Mouse (Mus musculus): ENCODE measurements around the gene Mgat3. TPM values are rescaled to one million over a fixed set of nuclear protein-coding genes. Genes with fewer than 3 reads are reported as not detected.
A peak's percentile ranks its signal among the peaks of the same experiment; 100 is the strongest.

Mgat3 gene
- 7.2 and 7.9 TPM in 2 replicates for polyA plus RNA-seq (2016; fragmentation: Nextera tagmentation; extraction: Ambion mirVana)

DNA sequence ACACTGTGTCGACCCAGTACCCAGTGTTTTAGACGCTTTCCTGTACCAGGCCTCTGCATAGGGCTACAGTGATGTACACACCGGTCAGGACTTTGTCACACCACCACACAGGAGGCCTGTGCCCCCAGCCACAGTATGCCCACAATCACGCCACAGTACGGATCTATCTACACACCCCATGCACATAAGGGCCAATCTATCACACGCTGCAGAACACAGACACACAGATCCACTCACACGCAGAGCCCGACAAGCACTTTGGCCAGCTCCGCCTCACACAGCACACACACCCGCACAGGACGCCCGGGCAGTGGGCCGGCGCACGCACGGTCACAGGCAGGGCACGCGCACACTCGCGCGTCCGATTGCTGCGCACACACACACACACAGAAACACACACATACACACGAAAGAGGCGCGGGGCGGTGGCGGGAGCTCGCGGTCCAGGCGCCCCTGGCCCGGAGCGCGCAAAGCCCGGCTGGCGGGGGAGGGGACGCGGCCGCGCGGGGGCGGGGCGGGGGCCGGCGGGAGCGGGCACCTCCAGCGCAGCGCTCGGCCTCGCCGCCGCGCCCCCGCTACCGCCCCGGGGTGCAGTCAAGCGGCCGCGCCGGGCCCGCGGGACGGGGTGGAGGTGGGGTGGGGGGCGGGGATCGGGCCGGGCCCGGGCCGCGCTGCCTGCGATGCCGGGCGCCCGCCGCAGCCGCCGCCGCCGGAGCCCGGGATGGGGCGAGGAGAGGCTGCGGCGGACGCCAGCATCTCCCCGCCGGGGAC, at the start of gene Mgat3:
Gene Mgat3, plus strand, starts transcription at position 721 of the 771 bp plus-strand sequence.
- peak; percentile 44 for ATAC-seq (ENCODE audit: insufficient number of reproducible peaks, insufficient read depth, low FRiP score, low TSS enrichment, low read depth)
- no peaks in the 10 kb centered on the region for H3K9me3 ChIP-seq
- H3K27ac ChIP-seq = peak within 1 kb of the TSS; percentile 89
- no peaks in the 10 kb centered on the region for H3K27me3 ChIP-seq
- H3K9ac ChIP-seq (replicated peaks) = peak within 1 kb of the TSS; percentile 97
- H3K4me1 ChIP-seq (replicated peaks) = peaks cover 35% of the 10 kb centered on the region
- H3K36me3 ChIP-seq = no peaks in the 10 kb centered on the region
- peak within 1 kb of the TSS; percentile 87 for H3K4me2 ChIP-seq
- H3K4me3 ChIP-seq (replicated peaks) = peak within 1 kb of the TSS; percentile 97
- WGBS = 6% methylated on average over 32 of the region's 85 CpGs

DNA sequence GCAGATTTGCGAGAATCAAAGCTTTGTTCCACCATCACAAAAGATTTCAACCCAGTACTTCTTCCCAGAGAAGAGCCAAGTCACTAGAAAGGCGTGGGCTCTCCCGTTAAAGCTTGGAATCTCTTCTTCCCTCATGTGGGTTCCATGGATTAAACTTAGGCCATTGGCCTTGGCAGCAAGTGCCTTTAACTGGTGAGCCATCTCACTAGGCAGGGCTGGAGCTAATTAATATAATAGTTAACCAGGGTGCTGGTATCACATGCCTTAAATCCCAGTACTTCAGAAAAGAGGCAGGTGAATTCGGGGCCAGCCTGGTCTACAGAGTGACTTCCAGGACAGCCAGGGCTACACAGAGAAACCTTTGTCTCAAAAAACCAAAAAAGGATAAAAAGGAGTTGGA, 48.9 kb upstream of the Mgat3 start:
- no peaks in the 10 kb centered on the region for H3K27me3 ChIP-seq
- no peak overlapping the region for H3K4me3 ChIP-seq (replicated peaks)
- no peak overlapping the region for H3K27ac ChIP-seq
- ATAC-seq (ENCODE audit: insufficient number of reproducible peaks, insufficient read depth, low FRiP score, low TSS enrichment, low read depth) = no peak
- no peaks in the 10 kb centered on the region for H3K9me3 ChIP-seq
- no peaks in the 10 kb centered on the region for H3K36me3 ChIP-seq
- no peak overlapping the region for H3K4me2 ChIP-seq
- no peak overlapping the region for H3K9ac ChIP-seq (replicated peaks)
- WGBS = 74% methylated on average over 4 of the region's 4 CpGs
- H3K4me1 ChIP-seq (replicated peaks) = peaks cover 4% of the 10 kb centered on the region; the same call in 1 of the 2 replicates

DNA sequence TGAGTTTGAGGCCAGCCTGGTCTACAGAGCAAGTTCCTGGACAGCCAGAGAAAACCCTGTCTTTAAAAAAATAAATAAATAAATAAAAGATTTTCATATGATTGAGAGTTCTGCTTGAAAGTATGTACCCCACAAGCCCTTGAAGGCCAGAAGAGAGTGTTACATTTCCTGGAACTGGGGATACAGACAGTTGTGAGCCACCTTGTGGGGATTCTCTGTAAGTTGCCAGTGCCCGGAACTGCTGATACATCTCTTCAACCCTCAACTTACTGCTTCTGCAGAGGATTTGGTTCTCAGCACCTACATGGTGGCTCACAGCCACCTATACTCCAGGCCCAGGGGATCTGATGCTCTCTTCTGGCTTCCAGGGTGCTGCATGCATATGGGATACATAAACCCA, 46.3 kb upstream of the Mgat3 start:
- no peak overlapping the region for H3K9ac ChIP-seq (replicated peaks)
- H3K36me3 ChIP-seq = no peaks in the 10 kb centered on the region
- no peak for ATAC-seq (ENCODE audit: insufficient number of reproducible peaks, insufficient read depth, low FRiP score, low TSS enrichment, low read depth)
- no peak overlapping the region for H3K27ac ChIP-seq
- peaks cover 4% of the 10 kb centered on the region; the same call in 1 of the 2 replicates for H3K4me1 ChIP-seq (replicated peaks)
- no peak overlapping the region for H3K4me2 ChIP-seq
- H3K27me3 ChIP-seq = no peaks in the 10 kb centered on the region
- WGBS = 72% methylated on average over 1 of the region's 1 CpGs
- no peaks in the 10 kb centered on the region for H3K9me3 ChIP-seq
- no peak overlapping the region for H3K4me3 ChIP-seq (replicated peaks)

DNA sequence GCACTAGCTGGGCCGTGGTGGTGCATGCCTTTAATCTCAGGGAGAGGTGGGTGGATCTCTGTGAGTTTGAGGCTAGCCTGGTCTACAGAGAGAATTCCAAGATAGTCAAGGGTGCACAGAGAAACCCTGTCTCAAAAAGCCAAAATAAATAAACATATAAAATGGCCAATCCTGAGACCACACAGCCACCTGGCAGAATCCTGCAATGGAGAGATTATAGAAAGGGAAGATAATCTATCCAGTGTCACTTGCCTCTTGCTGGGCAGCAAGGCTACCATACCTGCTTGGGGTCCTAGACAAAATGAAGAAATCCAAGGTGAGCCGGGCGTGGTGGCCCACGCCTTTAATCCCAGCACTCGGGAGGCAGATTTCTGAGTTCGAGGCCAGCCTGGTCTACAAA, 43.5 kb upstream of the Mgat3 start:
- H3K4me1 ChIP-seq (replicated peaks) = peaks cover 16% of the 10 kb centered on the region
- no peaks in the 10 kb centered on the region for H3K27me3 ChIP-seq
- H3K9me3 ChIP-seq = no peaks in the 10 kb centered on the region
- no peak overlapping the region for H3K9ac ChIP-seq (replicated peaks)
- H3K4me2 ChIP-seq = no peak overlapping the region
- no peak for ATAC-seq (ENCODE audit: insufficient number of reproducible peaks, insufficient read depth, low FRiP score, low TSS enrichment, low read depth)
- no peak overlapping the region for H3K4me3 ChIP-seq (replicated peaks)
- no peak overlapping the region for H3K27ac ChIP-seq
- H3K36me3 ChIP-seq = no peaks in the 10 kb centered on the region
- 86% methylated on average over 6 of the region's 6 CpGs for WGBS

DNA sequence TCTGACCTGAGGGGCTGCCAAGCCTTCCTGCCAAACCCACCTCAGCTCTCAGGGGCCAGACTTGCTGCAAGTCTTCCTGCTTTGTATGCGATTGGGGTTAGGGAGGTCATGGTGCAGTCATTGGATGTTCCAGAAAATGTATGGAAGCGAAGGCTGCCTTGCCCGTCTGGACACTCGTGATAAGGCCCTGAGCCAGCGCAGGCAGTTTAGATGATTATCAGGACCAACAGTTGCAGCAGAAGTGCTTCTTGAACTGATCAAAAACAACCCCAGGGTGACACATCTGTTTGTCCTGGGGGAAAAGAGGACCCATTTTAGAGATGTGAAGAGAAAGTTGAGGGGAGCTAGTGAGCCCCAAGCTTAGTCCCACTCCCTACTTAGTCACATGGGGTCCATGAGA, 42.8 kb upstream of the Mgat3 start:
- H3K9ac ChIP-seq (replicated peaks) = no peak overlapping the region
- no peaks in the 10 kb centered on the region for H3K9me3 ChIP-seq
- no peak for ATAC-seq (ENCODE audit: insufficient number of reproducible peaks, insufficient read depth, low FRiP score, low TSS enrichment, low read depth)
- no peaks in the 10 kb centered on the region for H3K27me3 ChIP-seq
- no peaks in the 10 kb centered on the region for H3K36me3 ChIP-seq
- H3K4me1 ChIP-seq (replicated peaks) = peaks cover 12% of the 10 kb centered on the region
- no peak overlapping the region for H3K27ac ChIP-seq
- 75% methylated on average over 5 of the region's 5 CpGs for WGBS
- no peak overlapping the region for H3K4me2 ChIP-seq
- no peak overlapping the region for H3K4me3 ChIP-seq (replicated peaks)

- ATAC-seq (ENCODE audit: insufficient number of reproducible peaks, insufficient read depth, low FRiP score, low TSS enrichment, low read depth) = no peak
- Histone ChIP-seq H3K27ac (no peak overlapping the region), H3K9ac (replicated peaks) (no peak overlapping the region), H3K4me1 (replicated peaks) (peaks cover 12% of the 10 kb centered on the region), H3K4me3 (replicated peaks) (no peak overlapping the region), H3K4me2 (no peak overlapping the region), H3K36me3 (peaks cover 6% of the 10 kb centered on the region), H3K27me3 (no peaks in the 10 kb centered on the region), H3K9me3 (no peaks in the 10 kb centered on the region)
- WGBS = 83% methylated on average over 6 of the region's 6 CpGs
Observed at GRCm38 (mm10) chr15:80131421-80131820, 42.1 kb upstream of the Mgat3 start.

GRCm38 (mm10) chr15:80132452-80132851, 41.1 kb upstream of the Mgat3 start:
- Histone ChIP-seq H3K27me3 (no peaks in the 10 kb centered on the region), H3K4me1 (replicated peaks) (peaks cover 12% of the 10 kb centered on the region), H3K9me3 (0 out of 2 replicates have a peak, but pooled peaks cover 3% of the 10 kb centered on the region), H3K36me3 (peaks cover 16% of the 10 kb centered on the region), H3K4me2 (peak overlapping the region; percentile 84), H3K4me3 (replicated peaks) (peak overlapping the region; percentile 72), H3K9ac (replicated peaks) (no peak overlapping the region), H3K27ac (peak overlapping the region; percentile 100; the same call in 1 of the 2 replicates)
- WGBS = 76% methylated on average over 9 of the region's 9 CpGs
- ATAC-seq (ENCODE audit: insufficient number of reproducible peaks, insufficient read depth, low FRiP score, low TSS enrichment, low read depth) = no peak

DNA sequence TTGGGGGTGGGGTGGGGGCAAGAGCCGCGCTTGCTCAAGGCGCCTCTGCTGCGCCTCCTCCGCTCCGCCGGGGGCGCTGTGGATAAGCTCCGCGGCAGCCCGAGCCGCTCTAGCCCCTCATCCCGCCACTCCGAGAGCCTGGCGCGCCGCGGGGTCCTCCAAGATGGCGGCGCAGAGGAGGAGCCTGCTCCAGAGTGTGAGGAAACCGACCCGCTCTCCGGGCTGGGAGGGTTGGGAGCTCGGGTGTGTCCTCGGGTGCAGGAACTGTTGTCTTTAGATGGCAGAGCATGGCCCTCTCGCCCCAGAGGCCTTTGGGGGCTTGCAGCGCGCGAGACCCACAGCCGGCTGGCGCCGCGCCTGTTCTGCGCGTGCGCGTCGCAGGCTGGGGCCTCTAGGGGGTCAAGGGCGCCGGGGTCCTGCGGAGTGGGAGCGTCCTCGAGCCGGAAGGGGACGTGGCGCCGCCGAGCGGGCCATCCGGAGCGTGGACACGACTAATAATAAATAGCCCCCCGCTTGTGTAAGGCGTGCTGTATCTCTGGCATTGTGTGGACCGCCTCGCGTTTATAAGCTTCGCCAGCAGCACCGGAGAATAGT, 40.4 kb upstream of the Mgat3 start, which contains the start of gene Tab1:
Gene Tab1, plus strand, starts transcription at position 135 of the 594 bp plus-strand sequence.
- Histone ChIP-seq H3K27me3 (no peaks in the 10 kb centered on the region), H3K9me3 (0 out of 2 replicates have a peak, but pooled peaks cover 3% of the 10 kb centered on the region), H3K27ac (peak within 1 kb of the TSS; percentile 100), H3K36me3 (peaks cover 18% of the 10 kb centered on the region), H3K9ac (replicated peaks) (peak within 1 kb of the TSS; percentile 89), H3K4me3 (replicated peaks) (peak within 1 kb of the TSS; percentile 72), H3K4me1 (replicated peaks) (peaks cover 12% of the 10 kb centered on the region), H3K4me2 (peak within 1 kb of the TSS; percentile 84)
- WGBS = under 1% methylated on average over 59 of the region's 59 CpGs
- ATAC-seq (ENCODE audit: insufficient number of reproducible peaks, insufficient read depth, low FRiP score, low TSS enrichment, low read depth) = peak; percentile 95

DNA sequence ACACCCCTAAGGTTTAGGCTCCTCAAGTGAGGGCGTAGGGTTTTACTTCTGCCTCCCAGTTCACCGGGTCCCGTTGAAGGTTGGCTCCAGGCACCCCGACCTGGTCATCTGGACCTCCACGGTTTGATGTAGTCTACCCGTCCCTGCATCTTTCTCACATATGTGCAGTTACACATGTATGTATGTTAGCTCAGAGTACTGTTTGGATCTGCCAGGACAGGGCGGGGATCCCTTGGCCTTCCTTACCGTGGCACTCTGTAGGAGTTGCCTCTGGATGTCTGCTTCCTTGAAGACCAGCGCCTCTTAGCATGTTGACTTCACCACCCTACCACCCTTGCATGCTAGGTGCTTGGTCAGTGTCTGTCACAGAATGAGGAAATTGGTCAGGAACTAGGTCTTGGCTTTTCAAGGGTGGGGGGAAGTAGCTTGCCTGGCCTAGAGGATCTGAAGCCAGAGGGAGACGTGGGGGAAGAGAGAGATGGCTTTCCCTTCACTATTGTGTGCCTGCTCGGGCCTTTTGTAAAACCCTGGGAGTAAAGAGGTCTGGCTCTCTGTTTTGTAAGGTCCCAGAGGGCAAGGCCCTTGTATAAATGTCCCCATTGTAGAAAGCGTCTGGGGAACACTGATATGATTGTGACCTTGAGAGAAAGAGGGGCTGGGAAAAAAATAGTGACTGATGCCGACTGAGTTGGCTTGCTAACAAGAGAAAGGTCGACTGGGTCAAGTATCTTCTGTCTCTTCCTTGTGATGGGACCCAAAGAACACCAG, 39.7 kb upstream of the Mgat3 start:
- H3K9ac ChIP-seq (replicated peaks) = peak overlapping the region; percentile 89
- H3K36me3 ChIP-seq = peaks cover 18% of the 10 kb centered on the region
- H3K9me3 ChIP-seq = 0 out of 2 replicates have a peak, but pooled peaks cover 3% of the 10 kb centered on the region
- no peaks in the 10 kb centered on the region for H3K27me3 ChIP-seq
- peak overlapping the region; percentile 84 for H3K4me2 ChIP-seq
- H3K4me1 ChIP-seq (replicated peaks) = peaks cover 12% of the 10 kb centered on the region
- peak overlapping the region; percentile 100 for H3K27ac ChIP-seq
- H3K4me3 ChIP-seq (replicated peaks) = peak overlapping the region; percentile 72
- WGBS = 23% methylated on average over 14 of the region's 14 CpGs
- ATAC-seq (ENCODE audit: insufficient number of reproducible peaks, insufficient read depth, low FRiP score, low TSS enrichment, low read depth) = 0 out of 2 replicates have a peak, but pooled peaks have one; percentile 1

GRCm38 (mm10) chr15:80134450-80134847, 39.1 kb upstream of the Mgat3 start:
- no peak for ATAC-seq (ENCODE audit: insufficient number of reproducible peaks, insufficient read depth, low FRiP score, low TSS enrichment, low read depth)

DNA sequence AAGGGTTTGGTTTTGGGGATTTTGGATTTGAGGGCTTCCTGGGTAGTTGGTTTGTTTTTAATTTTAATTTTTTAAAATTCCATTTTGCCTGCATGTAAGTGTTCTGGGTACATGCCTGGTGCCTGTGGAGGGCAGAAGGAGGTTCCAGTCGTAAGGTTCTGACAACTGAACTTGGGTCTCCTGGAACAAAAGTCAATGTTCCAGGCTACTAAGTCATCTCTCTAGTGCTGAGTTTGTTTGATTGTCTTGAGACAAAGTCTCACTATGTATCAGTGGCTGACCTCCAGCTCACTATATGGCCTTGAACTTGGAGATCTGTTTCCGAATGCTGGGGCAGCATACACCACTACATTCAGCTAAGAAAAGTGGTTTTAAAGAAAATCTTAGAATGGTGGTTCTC, 38.0 kb upstream of the Mgat3 start:
- Histone ChIP-seq H3K4me2 (no peak overlapping the region), H3K9ac (replicated peaks) (no peak overlapping the region), H3K27me3 (no peaks in the 10 kb centered on the region), H3K4me3 (replicated peaks) (no peak overlapping the region), H3K27ac (no peak overlapping the region), H3K4me1 (replicated peaks) (peaks cover 12% of the 10 kb centered on the region), H3K36me3 (peaks cover 28% of the 10 kb centered on the region), H3K9me3 (0 out of 2 replicates have a peak, but pooled peaks cover 3% of the 10 kb centered on the region)
- no peak for ATAC-seq (ENCODE audit: insufficient number of reproducible peaks, insufficient read depth, low FRiP score, low TSS enrichment, low read depth)
- 97% methylated on average over 2 of the region's 2 CpGs for WGBS

More at GRCm38 (mm10) chr15:80134450-80134847, 39.1 kb upstream of the Mgat3 start:
- no peaks in the 10 kb centered on the region for H3K27me3 ChIP-seq
- H3K9me3 ChIP-seq = 0 out of 2 replicates have a peak, but pooled peaks cover 3% of the 10 kb centered on the region
- H3K4me3 ChIP-seq (replicated peaks) = peak overlapping the region; percentile 72
- H3K27ac ChIP-seq = peak overlapping the region; percentile 100; the same call in 1 of the 2 replicates
- peak overlapping the region; percentile 89 for H3K9ac ChIP-seq (replicated peaks)
- WGBS = 76% methylated on average over 9 of the region's 9 CpGs
- peak overlapping the region; percentile 84 for H3K4me2 ChIP-seq
- H3K36me3 ChIP-seq = peaks cover 18% of the 10 kb centered on the region
- peaks cover 12% of the 10 kb centered on the region for H3K4me1 ChIP-seq (replicated peaks)
